Mouse (Mus musculus) thymus, postnatal 4 days (tissue): ENCODE results near the gene Adgrv1.
A peak's percentile ranks its signal among the peaks of the same experiment; 100 is the strongest.

Source experiments
- DNase-seq: peaks from one replicate; pipeline ENCODE4 v3.0.0; 2021

Adgrv1 gene

GRCm38 (mm10) chr13:81402826-81403225 is 230.1 kb downstream of the Adgrv1 start:
- no peak for DNase-seq

GRCm38 (mm10) chr13:81402191-81402590 is 230.8 kb downstream of the Adgrv1 start:
- no peak for DNase-seq

- no peak for DNase-seq
These were observed 231.2 kb downstream of the Adgrv1 start for GRCm38 (mm10) chr13:81401742-81402141.

- DNase-seq = no peak
These were observed 247.2 kb downstream of the Adgrv1 start for GRCm38 (mm10) chr13:81385597-81386362.

GRCm38 (mm10) chr13:81381835-81382234 is 251.1 kb downstream of the Adgrv1 start:
- DNase-seq = no peak

- no peak for DNase-seq
These were observed 262.0 kb downstream of the Adgrv1 start for GRCm38 (mm10) chr13:81370801-81371456.

- no peak for DNase-seq
These were observed 262.8 kb downstream of the Adgrv1 start for GRCm38 (mm10) chr13:81370196-81370595.

GRCm38 (mm10) chr13:81369564-81369963 is 263.4 kb downstream of the Adgrv1 start:
- no peak for DNase-seq

GRCm38 (mm10) chr13:81368987-81369386 is 264.0 kb downstream of the Adgrv1 start:
- DNase-seq = no peak

GRCm38 (mm10) chr13:81367681-81368376 is 265.1 kb downstream of the Adgrv1 start:
- DNase-seq = no peak

- no peak for DNase-seq
These were observed 272.6 kb downstream of the Adgrv1 start for GRCm38 (mm10) chr13:81360338-81360737.

- DNase-seq = no peak
These were observed 274.2 kb downstream of the Adgrv1 start for GRCm38 (mm10) chr13:81358766-81359165.

GRCm38 (mm10) chr13:81358365-81358764 is 274.6 kb downstream of the Adgrv1 start:
- no peak for DNase-seq

GRCm38 (mm10) chr13:81357215-81357614 is 275.7 kb downstream of the Adgrv1 start:
- DNase-seq = no peak

- no peak for DNase-seq
These were observed 278.4 kb downstream of the Adgrv1 start for GRCm38 (mm10) chr13:81354587-81354986.

- DNase-seq = peak; percentile 31
These were observed 280.7 kb downstream of the Adgrv1 start for GRCm38 (mm10) chr13:81352296-81352695.

- peak; percentile 51 for DNase-seq
These were observed 281.3 kb downstream of the Adgrv1 start for GRCm38 (mm10) chr13:81351462-81352155.

GRCm38 (mm10) chr13:81347261-81347980 is 285.5 kb downstream of the Adgrv1 start:
- peak; percentile 7 for DNase-seq

GRCm38 (mm10) chr13:81342987-81343596 is 289.9 kb downstream of the Adgrv1 start:
- DNase-seq = no peak

GRCm38 (mm10) chr13:81335241-81335640 is 297.7 kb downstream of the Adgrv1 start:
- DNase-seq = no peak

GRCm38 (mm10) chr13:81332018-81332417 is 300.9 kb downstream of the Adgrv1 start:
- DNase-seq = no peak

- DNase-seq = no peak
These were observed 303.2 kb downstream of the Adgrv1 start for GRCm38 (mm10) chr13:81329762-81330161.
